Mouse (Mus musculus): ENCODE measurements at regions not wholly inside any gene's neighbourhood (a gene's known extent, or its start where the extent isn't known, plus 50 kb on each side); places are given as distances from the start of the nearest gene placed in this dataset.
"Not testable (repeated sequence)": the region's sequence is repeated elsewhere in the genome, so short reads cannot be mapped to it uniquely, and the experiment has no call there.

GRCm38 (mm10) chr3:155662280-155662679 lies 569.0 kb downstream of the Lrriq3 start:
- DNase-seq = no peak

DNA sequence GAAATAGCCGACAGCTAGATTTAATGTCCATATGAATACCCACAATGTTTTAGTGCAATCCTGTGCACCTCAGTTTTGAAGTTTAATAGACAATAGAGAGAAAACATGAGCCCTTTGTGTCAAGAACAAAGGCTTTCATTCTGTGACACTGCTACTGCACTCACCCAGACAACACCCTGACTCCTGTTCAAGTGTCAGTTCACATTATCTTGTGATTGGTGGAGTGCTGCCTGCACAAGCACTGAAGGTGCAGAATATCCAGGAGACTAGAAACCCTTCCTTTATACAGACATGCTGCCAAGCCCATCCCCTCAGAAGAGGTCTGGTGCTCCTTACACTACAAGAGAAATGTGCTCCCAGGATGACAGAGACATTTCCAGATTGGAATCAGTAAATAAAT lies 579.3 kb downstream of the Lrriq3 start:
- DNase-seq = no peak

DNA sequence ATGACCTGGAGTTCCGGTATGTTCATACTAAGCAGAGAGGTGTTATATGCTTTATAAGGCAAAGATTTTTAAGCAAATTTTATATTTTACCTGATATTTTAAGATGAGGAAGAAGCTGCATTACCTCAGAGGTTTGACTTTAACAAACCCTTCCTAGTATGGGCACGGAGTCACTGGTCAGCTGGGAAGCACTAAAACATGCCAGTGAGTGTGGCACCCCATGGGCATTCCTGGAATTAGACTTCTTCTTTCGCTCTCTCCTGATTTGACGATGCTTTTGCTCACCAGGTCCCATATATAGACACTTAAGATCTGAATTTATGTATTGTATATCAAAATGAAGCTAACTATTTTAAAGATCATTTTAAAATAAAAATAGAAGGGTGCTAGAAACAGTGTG lies 587.0 kb downstream of the Lrriq3 start:
- no peak for DNase-seq

DNA sequence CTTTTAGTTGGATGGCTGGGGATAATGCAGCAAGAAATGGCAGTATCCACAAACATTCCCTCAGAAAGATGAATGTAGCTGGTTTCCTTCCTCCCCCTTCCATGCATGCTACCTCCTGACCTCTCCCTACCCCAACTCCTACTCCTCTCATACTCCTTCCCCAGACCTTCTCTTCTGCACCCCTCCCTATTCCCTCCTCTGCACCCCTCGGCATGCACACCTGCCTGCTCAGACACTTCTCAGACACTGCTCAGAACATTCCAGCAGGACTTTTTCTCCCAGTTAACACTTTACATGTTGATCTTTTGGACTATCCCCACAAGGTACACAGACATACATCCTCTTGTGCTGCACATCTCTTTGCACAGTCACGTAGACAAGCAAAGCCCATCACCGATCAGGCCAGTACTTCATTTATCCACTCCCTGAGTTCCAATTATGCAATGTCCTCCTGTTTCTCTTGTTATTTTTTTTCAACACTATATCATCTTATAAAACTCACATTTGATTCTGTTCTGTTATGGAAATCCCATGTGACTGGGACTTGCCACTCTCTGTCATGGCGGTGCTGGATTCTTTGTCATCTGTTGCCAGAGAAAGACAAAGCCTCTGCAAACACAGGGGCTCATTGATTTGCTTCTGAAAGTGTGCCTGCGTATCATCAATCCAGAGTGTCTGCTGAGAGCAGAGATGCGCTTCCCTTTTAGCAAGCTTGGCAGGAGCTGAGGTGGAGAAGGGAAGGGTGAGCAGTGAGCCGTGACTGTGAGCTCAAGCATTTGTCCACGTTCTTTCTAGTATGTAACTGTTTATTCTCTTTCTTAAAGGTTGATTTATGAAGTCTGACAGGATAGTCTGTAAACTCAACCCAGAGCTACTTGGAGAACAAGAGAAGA lies 589.9 kb downstream of the Lrriq3 start:
- no peak for DNase-seq

- DNase-seq = no peak
These were observed 595.1 kb downstream of the Lrriq3 start for GRCm38 (mm10) chr3:155688358-155688757.

GRCm38 (mm10) chr3:155723011-155723510 lies 629.8 kb downstream of the Lrriq3 start:
- DNase-seq = no peak

- no peak for DNase-seq
These were observed 649.2 kb downstream of the Lrriq3 start for GRCm38 (mm10) chr3:155742421-155742820.

- DNase-seq = not testable (repeated sequence)
These were observed 653.4 kb downstream of the Lrriq3 start for GRCm38 (mm10) chr3:155746601-155747000.

DNA sequence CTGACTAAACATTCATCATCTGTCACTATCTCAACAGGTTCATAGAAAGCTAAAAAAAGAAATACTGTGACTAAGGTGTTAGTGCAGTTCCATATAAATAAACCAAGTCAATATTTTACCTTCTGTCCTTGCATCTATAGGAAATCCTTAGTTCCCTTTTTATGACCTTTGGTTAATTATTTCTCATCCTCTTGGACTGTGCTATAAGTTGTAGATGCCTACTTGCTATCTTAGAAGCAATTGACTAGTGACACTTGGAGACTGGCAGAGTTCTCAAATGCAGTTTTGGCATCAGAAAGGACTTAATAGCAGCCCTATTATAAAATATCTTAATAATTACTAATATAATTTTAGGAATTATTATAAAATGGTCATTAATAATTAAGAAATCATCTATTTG lies 654.3 kb downstream of the Lrriq3 start:
- DNase-seq = no peak

- DNase-seq = no peak
These were observed 664.1 kb downstream of the Lrriq3 start for GRCm38 (mm10) chr3:155757285-155757684.

DNA sequence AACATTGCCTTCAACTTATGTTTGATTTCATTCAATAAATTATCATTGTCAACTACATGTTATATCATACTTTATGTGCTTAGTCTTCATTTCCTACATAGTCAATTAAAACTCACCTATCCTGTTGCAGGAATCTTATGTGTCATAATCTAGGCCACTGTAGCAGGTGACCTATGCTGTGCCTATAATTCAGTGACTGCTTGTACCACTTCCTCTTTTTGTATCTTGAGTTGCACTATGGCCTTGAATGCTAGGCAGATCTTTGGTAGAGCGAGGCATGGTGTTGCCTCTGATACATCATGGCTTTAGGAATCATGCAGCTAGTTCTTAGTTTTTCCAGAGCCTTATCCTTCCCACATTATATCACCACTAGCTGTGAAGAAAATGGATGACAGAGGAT lies 682.8 kb downstream of the Lrriq3 start:
- DNase-seq = no peak

DNA sequence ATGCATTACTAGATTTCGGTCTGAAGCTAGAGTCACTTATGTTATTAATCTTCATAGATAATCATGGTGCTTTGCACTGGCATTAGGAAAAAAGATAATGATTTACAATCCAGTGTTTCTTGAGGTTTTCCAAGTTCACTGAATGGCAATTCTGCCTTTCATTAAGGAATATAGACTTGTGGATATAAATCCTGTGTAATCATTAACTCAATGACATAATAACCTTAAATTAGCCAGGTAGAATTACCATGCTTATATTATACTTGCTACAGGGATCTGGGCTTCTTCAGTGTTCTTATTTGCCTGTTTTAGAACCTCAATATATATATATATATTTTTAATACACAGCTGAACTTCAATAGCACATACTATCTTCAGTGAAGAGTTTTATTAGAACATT lies 683.8 kb downstream of the Lrriq3 start:
- no peak for DNase-seq

DNA sequence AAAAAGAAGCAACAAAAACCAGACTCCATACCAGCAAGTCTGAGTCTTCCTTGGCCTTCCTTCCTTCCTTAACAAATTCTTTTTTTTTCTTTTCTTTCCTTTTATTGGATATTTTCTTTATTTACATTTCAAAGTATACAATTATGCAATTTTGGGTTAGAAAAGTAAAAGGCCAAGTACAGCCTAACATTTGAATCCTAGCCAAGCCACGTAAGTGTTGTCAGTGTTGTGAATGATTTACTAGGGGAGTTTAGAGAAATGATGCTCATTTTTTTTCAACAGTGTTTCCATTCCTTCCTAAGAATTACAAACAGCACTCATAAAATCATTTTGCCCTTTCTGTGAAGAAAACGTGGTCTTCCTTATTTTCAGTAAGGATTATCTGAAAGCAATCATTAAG lies 722.5 kb downstream of the Lrriq3 start:
- no peak for DNase-seq

DNA sequence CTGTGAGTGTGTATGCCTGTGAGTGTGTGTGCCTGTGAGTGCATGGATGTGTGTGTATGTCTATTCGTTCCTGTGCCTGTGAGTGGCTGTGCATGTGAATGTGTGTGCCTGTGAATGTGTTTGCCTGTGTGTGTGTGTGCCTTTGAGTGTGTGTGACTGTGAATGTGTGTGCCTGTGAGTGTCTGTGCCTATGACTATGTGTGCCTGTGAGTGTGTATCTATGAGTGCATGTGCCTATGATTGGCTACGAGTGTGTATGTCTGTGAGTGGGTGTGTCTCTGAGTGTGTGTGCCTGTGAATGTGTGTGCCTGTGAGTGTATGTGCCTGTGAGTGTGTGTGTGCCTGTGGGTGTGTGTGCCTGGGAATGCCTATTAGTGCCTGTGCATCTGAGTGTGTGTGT lies 731.6 kb downstream of the Lrriq3 start:
- no peak for DNase-seq

GRCm38 (mm10) chr3:155866286-155866685 lies 695.3 kb upstream of the Negr1 start:
- no peak for DNase-seq

DNA sequence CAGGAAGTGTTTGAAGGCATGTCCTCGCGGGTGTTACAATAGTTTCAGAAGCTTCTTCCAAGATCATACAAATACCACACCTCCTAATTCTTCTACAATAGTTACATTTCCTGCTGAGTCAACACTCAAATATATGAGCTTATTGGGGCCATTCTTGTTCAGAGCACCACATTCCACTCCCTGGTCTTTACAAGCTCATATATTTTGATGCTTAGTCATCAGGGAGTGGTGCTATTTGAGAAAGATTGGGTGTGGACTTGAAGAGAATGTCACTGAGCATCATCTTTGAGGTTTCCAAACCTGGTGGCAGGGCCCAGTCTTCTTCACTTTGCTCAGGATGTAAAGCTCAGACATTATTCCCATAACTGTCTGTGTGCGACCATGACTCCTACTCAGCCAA lies 685.9 kb upstream of the Negr1 start:
- DNase-seq = no peak

GRCm38 (mm10) chr3:155878401-155878800 lies 683.2 kb upstream of the Negr1 start:
- DNase-seq = no peak

DNA sequence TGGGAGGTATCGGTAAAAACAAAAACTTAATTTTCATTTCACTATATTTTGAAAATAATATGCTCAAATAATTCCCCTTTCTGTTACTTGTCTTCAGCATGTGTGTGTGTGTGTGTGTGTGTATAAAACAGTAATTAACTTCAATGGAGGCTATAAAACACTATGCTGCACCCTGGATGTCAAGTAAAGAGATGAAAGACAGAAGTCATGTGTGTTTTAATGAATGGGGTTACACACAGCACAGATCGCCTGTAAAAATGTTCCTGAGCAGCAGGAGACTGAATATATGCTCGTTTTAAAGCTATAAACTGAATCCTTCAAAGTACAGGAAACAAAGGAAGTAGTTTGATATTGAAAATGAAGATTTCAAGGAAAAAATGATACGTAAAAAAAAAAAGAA lies 680.9 kb upstream of the Negr1 start:
- no peak for DNase-seq

- no peak for DNase-seq
These were observed 645.6 kb upstream of the Negr1 start for GRCm38 (mm10) chr3:155915981-155916380.

- no peak for DNase-seq
These were observed 618.7 kb upstream of the Negr1 start for GRCm38 (mm10) chr3:155942896-155943295.

DNA sequence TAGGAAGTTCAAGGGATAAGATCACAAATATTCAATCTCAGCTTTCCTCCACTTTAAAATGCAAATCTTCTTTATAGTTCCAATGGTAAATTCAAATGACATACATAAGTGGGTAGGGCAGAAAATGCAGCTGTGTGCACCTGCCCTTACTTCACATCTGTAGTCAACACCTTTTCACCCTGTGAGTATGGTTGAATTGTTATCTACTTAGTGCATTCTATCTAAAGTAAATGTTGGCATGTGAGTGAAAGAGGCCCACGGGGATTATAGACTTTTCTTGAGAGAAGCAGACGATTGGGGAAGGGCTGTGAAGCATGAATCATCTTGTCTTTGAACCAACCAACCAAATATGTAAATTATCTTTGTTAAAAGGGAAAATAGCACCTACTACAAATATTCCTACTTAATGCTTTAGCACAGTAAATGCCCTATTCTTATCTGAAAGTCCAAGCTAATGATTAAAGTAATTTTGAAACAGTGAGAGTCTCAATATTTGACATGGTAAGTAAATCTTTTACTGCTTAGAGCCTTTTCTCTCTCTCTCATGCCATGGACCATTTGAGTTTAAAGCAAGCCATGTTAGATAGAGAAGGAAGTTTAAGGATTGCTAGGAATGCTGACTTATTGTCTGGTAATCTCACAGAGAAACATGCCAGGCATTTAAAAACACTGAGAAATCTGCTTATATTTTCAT lies 617.4 kb upstream of the Negr1 start:
- no peak for DNase-seq

- DNase-seq = no peak
These were observed 616.4 kb upstream of the Negr1 start for GRCm38 (mm10) chr3:155945188-155945587.

- not testable (repeated sequence) for DNase-seq
These were observed 599.1 kb upstream of the Negr1 start for GRCm38 (mm10) chr3:155962496-155962895.

DNA sequence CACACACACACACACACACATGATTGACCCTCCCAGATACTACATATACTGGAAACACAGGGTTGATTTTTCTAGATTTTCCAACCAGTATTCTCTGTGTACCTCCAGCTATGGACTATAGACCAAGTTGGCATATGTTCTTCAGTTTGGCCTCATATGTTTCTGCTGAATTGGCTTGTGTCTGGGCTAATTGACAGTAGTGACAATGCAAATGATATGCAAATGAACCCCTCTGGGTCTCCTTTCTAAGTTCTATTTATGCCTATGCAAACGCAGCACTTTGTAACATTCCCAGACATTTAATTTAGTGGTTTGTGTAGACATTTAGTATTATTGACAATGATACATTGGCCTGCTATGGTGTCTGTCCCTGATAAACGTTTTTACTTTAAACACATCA lies 582.0 kb upstream of the Negr1 start:
- DNase-seq = no peak

Data from cerebellum, adult 8-10 months (tissue).